In the genomic region with DNA sequence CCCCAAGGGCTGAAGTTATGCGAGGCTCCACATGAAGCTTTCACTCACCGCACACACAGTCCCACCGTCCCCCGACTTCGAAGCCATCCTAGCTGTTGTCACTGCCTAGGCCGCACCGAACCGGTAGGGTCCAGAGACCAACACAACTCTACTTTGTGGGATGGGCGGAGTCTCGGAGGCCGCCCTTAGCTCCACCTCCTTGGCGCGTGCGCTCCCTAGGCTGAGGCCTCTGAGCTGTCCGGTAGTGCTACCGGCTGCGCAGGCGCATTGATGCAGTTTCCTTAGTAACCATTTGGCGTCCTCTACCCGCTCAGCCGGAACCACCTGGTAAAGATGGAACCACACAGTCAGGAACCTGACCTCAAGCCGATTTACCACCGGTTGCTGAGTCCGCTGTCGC, we compare ENCODE assay signal across 8 mouse cellular contexts. TPM values are rescaled to one million over a fixed set of nuclear protein-coding genes. Genes with fewer than 3 reads are reported as not detected.
DNase-seq lines count a peak whose midpoint lies in the region; ATAC-seq lines count a peak whose summit lies in the region.

A gene (minus strand): TSS at position 184 of the 400 bp plus-strand sequence.
A gene (plus strand): TSS at position 218 of the 400 bp plus-strand sequence.

- H3K4me3 ChIP-seq in embryonic facial prominence, embryonic 14.5 days (ENCODE audit: low read depth, low read length): peak within 1 kb of the TSS; percentile 69
- peak within 1 kb of the TSS; percentile 59 for H3K4me3 ChIP-seq in kidney, embryonic 14.5 days (ENCODE audit: low read length)
- H3K4me3 ChIP-seq in limb, embryonic 15.5 days: peak within 1 kb of the TSS; percentile 63

- peaks cover 23% of the 10 kb centered on the region for H3K27me3 ChIP-seq in embryonic facial prominence, embryonic 14.5 days (replicated peaks; ENCODE audit: control insufficient read depth, insufficient read depth, low read length)
- peaks cover 9% of the 10 kb centered on the region for H3K27me3 ChIP-seq in kidney, embryonic 14.5 days (ENCODE audit: control insufficient read depth, insufficient read depth, low read length)
- peaks cover 28% of the 10 kb centered on the region for H3K27me3 ChIP-seq in limb, embryonic 15.5 days

- H3K4me1 ChIP-seq in embryonic facial prominence, embryonic 14.5 days (ENCODE audit: control insufficient read depth, insufficient read depth, low read length): peaks cover 8% of the 10 kb centered on the region; the same call in 1 of the 2 replicates
- 0 out of 2 replicates have a peak, but pooled peaks cover 7% of the 10 kb centered on the region for H3K4me1 ChIP-seq in kidney, embryonic 14.5 days (ENCODE audit: control insufficient read depth, insufficient read depth, low read length)
- peaks cover 16% of the 10 kb centered on the region for H3K4me1 ChIP-seq in limb, embryonic 15.5 days

- no peaks in the 10 kb centered on the region for H3K9me3 ChIP-seq in embryonic facial prominence, embryonic 14.5 days (ENCODE audit: control insufficient read depth, low read length)
- no peaks in the 10 kb centered on the region for H3K9me3 ChIP-seq in kidney, embryonic 14.5 days (ENCODE audit: control insufficient read depth, low read length)
- no peaks in the 10 kb centered on the region for H3K9me3 ChIP-seq in limb, embryonic 15.5 days

- no peak within 1 kb of the TSS; the same call in 1 of the 2 replicates for H3K27ac ChIP-seq in embryonic facial prominence, embryonic 14.5 days (replicated peaks; ENCODE audit: low read depth, low read length)
- no peak within 1 kb of the TSS for H3K27ac ChIP-seq in kidney, embryonic 14.5 days (ENCODE audit: low read depth, low read length)
- H3K27ac ChIP-seq in limb, embryonic 15.5 days: 0 out of 2 replicates have a peak within 1 kb of the TSS, but pooled peaks have one; percentile 3

- peak; percentile 99 for ATAC-seq in embryonic facial prominence, embryonic 14.5 days (ENCODE audit: low read depth)
- peak; percentile 99 for ATAC-seq in kidney, embryonic 14.5 days (ENCODE audit: low FRiP score, low TSS enrichment)
- ATAC-seq in limb, embryonic 15.5 days (ENCODE audit: insufficient number of reproducible peaks, low FRiP score, low TSS enrichment, low read depth): peak; percentile 95

- peak; percentile 99 for DNase-seq in 3T3-L1 (ENCODE audit: low read depth, low spot score)
- DNase-seq in adrenal gland, postnatal 4 days (ENCODE audit: low spot score in 2 of 2): peak; percentile 86 to 92
- DNase-seq in embryonic facial prominence, embryonic 14.5 days (ENCODE audit: low spot score): peak; percentile 97
- DNase-seq in heart, adult 9 months (ENCODE audit: low spot score in 2 of 2): peak; percentile 97 to 98
- DNase-seq in monocyte, adult 2 months (ENCODE audit: low read depth in 1 of 2, low spot score in 2 of 2): peak; percentile 88 to 92
- peak; percentile 94 to 95 for DNase-seq in spleen, postnatal 36 days (ENCODE audit: low spot score in 2 of 2)

- under 1% methylated on average over 25 of the region's 25 CpGs for WGBS in embryonic facial prominence, embryonic 14.5 days
- WGBS in kidney, embryonic 14.5 days: under 1% methylated on average over 25 of the region's 25 CpGs
- under 1% methylated on average over 25 of the region's 25 CpGs for WGBS in limb, embryonic 15.5 days

- H3K9ac ChIP-seq in embryonic facial prominence, embryonic 14.5 days (ENCODE audit: low read depth, low read length): peak within 1 kb of the TSS; percentile 77
- peak within 1 kb of the TSS; percentile 69 for H3K9ac ChIP-seq in kidney, embryonic 14.5 days (ENCODE audit: low read depth, low read length)
- peak within 1 kb of the TSS; percentile 66 for H3K9ac ChIP-seq in limb, embryonic 15.5 days

- H3K4me2 ChIP-seq in embryonic facial prominence, embryonic 14.5 days (ENCODE audit: low read depth, low read length): peak within 1 kb of the TSS; percentile 74
- H3K4me2 ChIP-seq in kidney, embryonic 14.5 days (replicated peaks; ENCODE audit: low read depth, low read length): peak within 1 kb of the TSS; percentile 76
- H3K4me2 ChIP-seq in limb, embryonic 15.5 days: peak within 1 kb of the TSS; percentile 97

- H3K36me3 ChIP-seq in embryonic facial prominence, embryonic 14.5 days (ENCODE audit: control insufficient read depth, insufficient read depth, low read length): 0 out of 2 replicates have a peak, but pooled peaks cover 13% of the 10 kb centered on the region
- H3K36me3 ChIP-seq in kidney, embryonic 14.5 days (ENCODE audit: control insufficient read depth, insufficient read depth, low read length): no peaks in the 10 kb centered on the region
- H3K36me3 ChIP-seq in limb, embryonic 15.5 days: no peaks in the 10 kb centered on the region

RNA-seq across cellular contexts. Expression of the first gene that starts in this region (rescaled TPM):
- 10 to 100 TPM; 87.5 to 98.7 TPM for total RNA-seq in adrenal gland, postnatal 4 days (2021)
- polyA plus RNA-seq in embryonic facial prominence, embryonic 14.5 days (2014; fragmentation: Nextera tagmentation; extraction: Ambion mirVana): 48.3 and 54.1 TPM in 2 replicates
- polyA plus RNA-seq in kidney, embryonic 14.5 days (2014; fragmentation: Nextera tagmentation; extraction: Ambion mirVana): 53.5 and 57.4 TPM in 2 replicates
- polyA plus RNA-seq in limb, embryonic 15.5 days (2015; fragmentation: Nextera tagmentation; extraction: Ambion mirVana): 63.7 and 63.9 TPM in 2 replicates

RNA-seq across cellular contexts. Expression of the second gene that starts in this region (rescaled TPM):
- under 1 TPM in 1 of 2 experiments, not detected in 1; 0.17 TPM for total RNA-seq in adrenal gland, postnatal 4 days (2021)
- 0.54 and 0.64 TPM in 2 replicates for polyA plus RNA-seq in embryonic facial prominence, embryonic 14.5 days (2014; fragmentation: Nextera tagmentation; extraction: Ambion mirVana)
- polyA plus RNA-seq in kidney, embryonic 14.5 days (2014; fragmentation: Nextera tagmentation; extraction: Ambion mirVana): not detected in 2 replicates
- polyA plus RNA-seq in limb, embryonic 15.5 days (2015; fragmentation: Nextera tagmentation; extraction: Ambion mirVana): 0.16 TPM in 1 of 2 replicates, not detected in the other
